ENCODE assay signal across 8 mouse cellular contexts in genomic region chr6:134981231-134982062, GRCm38 (mm10). TPM values are rescaled to one million over a fixed set of nuclear protein-coding genes. Genes with fewer than 3 reads are reported as not detected.
A peak's percentile ranks its signal among the peaks of the same experiment; 100 is the strongest.
DNase-seq lines count a peak whose midpoint lies in the region; ATAC-seq and TF ChIP-seq lines count a peak whose summit lies in the region.

Apold1 (plus strand) TSS chr6:134981718.

- H3K9me3 ChIP-seq in lung, embryonic 14.5 days (ENCODE audit: low read depth, low read length): no peaks in the 10 kb centered on the region

- 0 out of 2 replicates have a peak within 1 kb of the TSS, but pooled peaks have one; percentile 2 for H3K4me3 ChIP-seq in lung, embryonic 14.5 days (ENCODE audit: low read depth, low read length)

- peak; percentile 80 for DNase-seq in CD4-positive, CD25-positive, alpha-beta regulatory T cell, adult 2 months (ENCODE audit: low read depth, low spot score)
- peak; percentile 38 for DNase-seq in brain, adult 2 months (ENCODE audit: low read depth, low spot score)
- DNase-seq in heart, adult 8-10 months (ENCODE audit: low spot score): peak; percentile 87
- DNase-seq in kidney, adult 18-20 months: peak; percentile 34
- DNase-seq in lung, embryonic 14.5 days: peak; percentile 64
- DNase-seq in retina, embryonic 14.5 days (ENCODE audit: low spot score): peak; percentile 39
- no peak for DNase-seq in left cerebral cortex, postnatal 4 days
- no peak for DNase-seq in layer of hippocampus, postnatal 14 days (ENCODE audit: low spot score in 2 of 2)

- no peaks in the 10 kb centered on the region for H3K36me3 ChIP-seq in lung, embryonic 14.5 days (ENCODE audit: insufficient read depth)

- intact Hi-C loops in left cerebral cortex, postnatal 4 days (cut with DNase I): no loop called here

- H3K27ac ChIP-seq in lung, embryonic 14.5 days (ENCODE audit: low read depth): no peak within 1 kb of the TSS

- ATAC-seq in lung, embryonic 14.5 days (ENCODE audit: insufficient read depth): no peak

- H3K9ac ChIP-seq in lung, embryonic 14.5 days: no peak within 1 kb of the TSS

- 44% methylated on average over 22 of the region's 22 CpGs for WGBS in lung, embryonic 14.5 days

- H3K4me2 ChIP-seq in lung, embryonic 14.5 days: peak within 1 kb of the TSS; percentile 50

- H3K27me3 ChIP-seq in lung, embryonic 14.5 days (ENCODE audit: insufficient read depth, low read length): no peaks in the 10 kb centered on the region

- TF ChIP-seq CTCF in lung, embryonic 14.5 days (IDR thresholded peaks at IDR 0.05; ENCODE audit: low read depth): no peak

- H3K4me1 ChIP-seq in lung, embryonic 14.5 days (ENCODE audit: insufficient read depth): no peaks in the 10 kb centered on the region

RNA-seq across cellular contexts. Expression of gene Apold1, which starts in this region (rescaled TPM):
- 1 to 10 TPM; 4.8 to 7.5 (median 5.6) TPM for total RNA-seq in heart, adult 8-10 months (2022)
- polyA plus RNA-seq in lung, embryonic 14.5 days (2014; fragmentation: Nextera tagmentation; extraction: Ambion mirVana): 0.43 and 0.83 TPM in 2 replicates
- total RNA-seq in left cerebral cortex, postnatal 4 days (2021): 1 to 10 TPM; 4.2 to 4.3 TPM
- 1 to 10 TPM; 3.5 to 4.4 TPM for total RNA-seq in layer of hippocampus, postnatal 14 days (2021)

Comparison
In these comparisons a context has a peak if more than half of its experiments do, and no peak if none do; other contexts are left out.
1. Peak in DNase-seq, H3K4me3 ChIP-seq and H3K4me2 ChIP-seq in lung, embryonic 14.5 days; RNA of the gene not detected or under 1 TPM.
2. DNase-seq: peak in CD4-positive, CD25-positive, alpha-beta regulatory T cell, adult 2 months (single experiment), brain, adult 2 months (single experiment), heart, adult 8-10 months (single experiment), kidney, adult 18-20 months (single experiment) and retina, embryonic 14.5 days (single experiment); none in left cerebral cortex, postnatal 4 days (single experiment) and layer of hippocampus, postnatal 14 days (0 of 2).